Mouse (Mus musculus) spleen, adult 2 months (tissue): Measurements from ENCODE around the gene Me1.

Experiments used
- CTCF ChIP-seq: fragments of 200-500 bp; IDR thresholded peaks from 2 replicates; pipeline ENCODE4 v1.5.1; 2011; ENCODE audit warnings: mild to moderate bottlenecking, inconsistent platforms; ENCODE audit not compliant: insufficient read depth, insufficient read length, insufficient replicate concordance; ENCODE audit errors: extremely low read depth
- POLR2A ChIP-seq: fragments of 200-500 bp; IDR thresholded peaks from 2 replicates; pipeline ENCODE4 v1.6.1; 2011; ENCODE audit warnings: low read depth, low read length, inconsistent platforms

GRCm38 (mm10) chr9:86543451-86543850 lies 152.3 kb downstream of the Me1 start:
- no peak for TF ChIP-seq CTCF
- no peak for TF ChIP-seq POLR2A
